Mouse (Mus musculus) layer of hippocampus, postnatal 36 days (tissue): ENCODE data around the gene Sltm. TPM values are rescaled to one million over a fixed set of nuclear protein-coding genes. Genes with fewer than 3 reads are reported as not detected.
"Not testable (repeated sequence)": the region's sequence is repeated elsewhere in the genome, so short reads cannot be mapped to it uniquely, and the experiment has no call there.

Experiments
- DNase-seq, 2 experiments: peaks; one replicate each; pipeline ENCODE4 v3.0.0; 2022
- total RNA-seq, 2 experiments: library from RNA; stranded (reverse); gene quantifications; 2 replicates each; pipeline ENCODE4 v1.2.3; 2021

The Sltm gene
- total RNA-seq, 2 experiments from 2014 or later, result 52.0 to 57.4 TPM

DNA sequence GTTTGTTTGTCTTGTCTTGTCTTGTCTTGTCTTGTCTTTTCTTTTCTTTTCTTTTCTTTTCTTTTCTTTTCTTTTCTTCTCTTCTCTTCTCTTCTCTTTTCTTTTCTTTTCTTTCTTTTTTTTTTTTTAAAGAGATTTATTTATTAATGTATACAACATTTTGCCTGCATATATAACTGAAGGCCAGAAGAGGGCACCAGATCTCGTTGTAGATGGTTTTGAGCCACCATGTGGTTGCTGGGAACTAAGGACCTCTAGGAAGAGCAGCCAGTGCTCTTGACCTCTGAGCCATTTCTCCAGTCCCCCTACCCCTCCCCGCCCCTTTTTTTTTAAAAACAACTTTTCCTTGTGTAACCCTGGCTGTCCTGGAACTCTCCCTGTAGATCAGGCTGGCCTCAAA is 9.7 kb downstream of the Sltm start:
- DNase-seq, result not testable (repeated sequence)

DNA sequence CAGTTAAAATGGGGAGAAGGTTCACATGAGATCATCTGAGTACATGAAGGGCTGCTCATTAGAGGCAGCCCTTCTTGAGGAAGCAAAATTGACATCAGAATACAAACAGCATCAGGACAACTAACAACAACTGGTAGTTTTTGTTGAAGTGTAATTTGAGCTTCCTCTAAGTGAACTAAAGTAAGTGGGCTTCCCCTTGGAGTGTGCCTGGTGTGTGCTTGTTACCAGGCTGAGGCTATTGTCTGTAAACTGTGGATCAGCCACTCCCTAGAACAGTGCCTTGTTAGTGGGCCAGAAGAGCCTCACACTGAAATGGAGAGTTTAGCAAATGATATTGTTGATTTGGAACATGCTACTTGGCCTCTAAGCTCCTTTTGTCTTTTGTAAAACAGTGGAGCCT is 12.9 kb downstream of the Sltm start:
- DNase-seq, result no peak

GRCm38 (mm10) chr9:70556796-70557195 is 14.2 kb downstream of the Sltm start:
- DNase-seq, result no peak

- DNase-seq, result no peak
These were observed 20.3 kb downstream of the Sltm start for GRCm38 (mm10) chr9:70562825-70563224.

GRCm38 (mm10) chr9:70567651-70568050 is 25.1 kb downstream of the Sltm start:
- no peak for DNase-seq

GRCm38 (mm10) chr9:70570351-70570750 is 27.8 kb downstream of the Sltm start:
- DNase-seq, result no peak

GRCm38 (mm10) chr9:70578123-70578522 is 35.6 kb downstream of the Sltm start:
- DNase-seq, result no peak

DNA sequence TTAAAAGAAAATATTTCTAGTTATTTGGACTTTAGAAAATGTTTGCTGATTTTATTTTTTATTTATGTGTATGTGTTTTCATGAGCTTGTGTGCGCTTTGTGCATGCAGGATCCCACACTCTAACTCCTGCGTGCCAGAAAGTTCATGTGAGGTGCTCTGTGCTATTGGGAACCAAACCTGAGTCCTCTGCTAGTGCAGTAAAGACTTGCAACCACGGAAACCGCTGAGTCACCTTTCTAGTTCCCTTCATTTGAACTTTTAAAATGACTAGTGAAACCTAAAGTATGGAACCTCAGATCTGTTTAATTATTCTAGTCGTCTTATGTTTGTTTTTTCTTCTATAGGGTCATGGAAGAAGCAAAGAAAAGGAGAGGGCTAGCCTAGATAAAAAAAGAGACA is 38.4 kb downstream of the Sltm start:
- no peak for DNase-seq

GRCm38 (mm10) chr9:70584641-70585040 is 42.1 kb downstream of the Sltm start:
- no peak for DNase-seq

GRCm38 (mm10) chr9:70585172-70585571 is 42.6 kb downstream of the Sltm start:
- DNase-seq, result no peak

DNA sequence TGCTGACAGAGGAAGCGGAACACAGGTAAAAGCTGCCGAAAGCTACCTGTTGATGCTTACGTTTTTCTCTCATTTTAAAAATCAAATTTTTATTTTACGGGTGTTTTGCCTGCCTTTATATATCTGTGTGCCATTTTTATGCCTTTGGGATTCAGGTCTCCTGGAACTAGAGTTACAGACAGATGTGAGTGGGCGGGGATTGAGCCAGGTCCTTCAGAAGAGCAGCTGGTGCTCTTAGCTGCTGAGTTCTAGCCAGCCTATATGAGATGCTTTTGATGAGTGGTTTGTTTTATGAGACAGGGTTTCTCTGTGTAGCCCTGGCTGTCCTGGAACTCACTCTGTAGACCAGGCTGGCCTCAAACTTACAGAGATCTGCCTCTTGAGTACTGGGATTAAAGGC is 44.6 kb downstream of the Sltm start:
- no peak for DNase-seq

GRCm38 (mm10) chr9:70590775-70591174 is 48.2 kb downstream of the Sltm start:
- no peak for DNase-seq

DNA sequence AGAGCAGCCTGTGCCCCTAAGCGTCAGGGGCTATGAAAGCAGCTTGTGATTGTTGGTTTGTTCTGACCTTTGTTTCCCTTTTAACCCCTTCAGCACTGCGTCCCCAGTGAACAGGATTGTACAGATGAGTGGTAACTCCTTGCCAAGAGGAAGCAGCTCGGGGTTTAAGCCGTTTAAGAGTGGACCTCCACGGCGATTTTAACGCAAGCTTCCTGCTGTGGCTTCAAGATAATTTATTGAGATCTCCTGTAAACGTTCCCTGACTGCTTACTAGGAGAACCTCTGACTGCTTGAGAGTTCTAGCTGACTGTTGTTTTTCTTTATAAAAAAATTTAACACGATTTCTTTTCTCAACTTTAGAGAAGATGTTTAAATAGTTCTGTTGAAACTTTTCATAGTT is 48.9 kb downstream of the Sltm start:
- DNase-seq, result no peak

DNA sequence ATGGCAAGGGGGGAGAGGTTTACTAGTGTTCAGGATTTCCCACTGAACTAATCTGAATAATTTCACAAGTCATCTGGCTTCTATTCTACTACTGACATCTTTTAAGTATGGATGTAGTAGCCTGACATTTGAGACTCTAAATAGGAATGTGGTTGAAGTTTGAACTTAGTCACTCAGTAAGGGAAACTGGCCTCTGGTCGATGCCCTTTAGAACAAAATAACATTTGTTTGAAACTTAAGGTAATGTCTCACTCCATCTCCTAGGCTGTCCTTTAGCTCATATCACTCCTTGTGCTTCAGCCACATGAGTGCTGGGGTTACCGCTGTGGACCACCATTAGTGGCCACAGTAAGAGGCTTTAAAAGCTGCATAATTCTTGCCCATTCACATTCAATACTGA is 55.7 kb downstream of the Sltm start:
- DNase-seq, result no peak

GRCm38 (mm10) chr9:70602186-70602845 is 59.8 kb downstream of the Sltm start:
- DNase-seq, result no peak

DNA sequence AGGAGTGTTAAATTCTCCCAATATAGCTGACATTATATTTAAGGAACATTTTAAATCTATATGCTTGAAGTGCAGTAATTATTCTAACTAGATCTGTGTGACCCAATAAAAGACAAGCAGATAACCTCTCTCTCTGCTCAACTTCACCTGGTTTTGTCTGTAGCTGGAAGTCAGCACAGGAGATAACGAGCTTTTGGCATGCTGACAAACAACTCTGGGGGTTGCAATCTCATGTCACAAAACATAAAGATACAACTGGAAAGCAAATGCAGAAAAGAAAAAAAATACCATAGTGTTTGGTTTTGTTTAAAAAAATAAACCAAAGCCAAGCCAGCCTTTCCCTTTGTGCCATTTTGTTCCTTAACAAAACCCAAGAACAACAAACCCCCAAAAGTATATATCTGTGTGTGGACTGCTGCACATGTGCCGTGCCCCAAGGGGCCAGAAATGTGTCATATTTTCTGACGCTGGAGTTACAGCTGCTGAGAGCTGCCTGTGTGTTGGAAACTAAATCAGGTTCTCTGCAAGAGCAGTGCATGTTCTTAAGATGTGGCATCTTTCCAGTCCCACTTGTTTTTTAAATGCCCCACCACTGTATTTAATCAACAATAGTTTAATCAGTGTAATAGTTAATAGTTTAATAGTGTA is 68.6 kb downstream of the Sltm start:
- DNase-seq, result no peak

DNA sequence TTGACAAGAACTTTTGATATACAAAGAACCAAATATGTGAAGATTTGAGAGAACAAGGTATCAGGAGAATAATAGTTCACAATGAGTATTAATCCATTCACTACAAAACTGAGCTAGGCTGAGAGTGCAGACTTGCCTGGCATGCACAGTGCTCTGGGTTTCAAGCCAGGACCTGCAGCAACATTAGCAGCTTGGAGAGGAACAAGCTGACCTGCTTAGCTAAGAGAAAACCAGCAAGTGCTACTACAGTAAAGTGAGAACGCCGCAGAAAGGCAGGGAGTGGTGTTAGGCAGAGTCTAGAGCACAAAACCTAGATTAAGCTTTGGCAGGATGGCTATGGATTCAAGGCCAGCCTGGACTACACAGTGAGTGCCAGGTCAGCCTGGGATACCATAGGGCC is 87.2 kb downstream of the Sltm start:
- DNase-seq, result peak in 1 of 2 experiments; percentile 44

DNA sequence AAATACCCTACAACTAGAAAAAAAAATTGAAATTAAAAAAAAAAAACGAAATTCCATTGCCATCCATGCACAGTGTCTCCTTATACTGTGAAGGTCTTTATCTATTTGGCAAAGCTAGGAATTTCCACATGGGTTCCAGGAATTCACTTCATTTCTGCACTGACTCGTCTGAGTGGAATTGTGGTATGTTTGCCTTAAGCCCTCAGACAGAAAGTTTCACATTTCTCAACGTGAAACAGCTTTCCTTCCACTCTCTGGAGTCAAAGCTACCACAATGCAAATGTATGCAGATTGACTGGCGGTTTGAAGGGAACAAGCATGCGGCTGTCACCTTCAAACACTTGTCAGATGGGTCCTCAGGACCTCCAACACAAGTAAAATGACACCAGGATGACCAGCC is 89.1 kb downstream of the Sltm start:
- DNase-seq, result no peak

DNA sequence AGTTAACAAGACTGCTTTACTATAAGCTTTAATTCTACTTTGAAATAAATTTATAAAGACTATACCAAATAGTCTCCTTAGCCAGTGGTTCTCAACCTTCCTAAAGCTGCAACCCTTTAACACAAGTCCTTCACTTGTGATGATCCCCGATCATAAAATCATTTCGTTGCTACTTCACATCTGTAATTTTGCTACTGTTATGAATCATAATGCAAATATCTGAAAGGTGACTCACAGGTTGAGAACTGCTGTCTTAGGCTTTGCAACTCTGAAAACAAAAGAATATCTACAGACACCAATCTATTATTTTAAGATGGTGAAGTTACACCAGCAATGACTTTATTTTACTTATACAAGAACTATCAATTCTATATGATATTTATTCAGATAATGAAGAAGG is 94.2 kb downstream of the Sltm start:
- no peak for DNase-seq

Other genes with a start within 250 kb of the Sltm start
- gene Ccnb2, start 121.2 kb upstream of the Sltm start, total RNA-seq, result 1 to 10 TPM; 1.3 to 2.1 TPM
- 10 to 100 TPM; 41.6 to 43.8 TPM for gene Rnf111, start 39.0 kb upstream of the Sltm start, total RNA-seq
- gene Gm10642, start 113.5 kb downstream of the Sltm start, total RNA-seq, result 1 to 10 TPM in 1 of 2 experiments, under 1 TPM in 1; 0.62 to 1.2 TPM
- 10 to 100 TPM; 33.9 to 35.3 TPM for gene Mindy2, start 114.4 kb downstream of the Sltm start, total RNA-seq
- 10 to 100 TPM; 67.5 to 68.7 TPM for gene Adam10, start 136.2 kb downstream of the Sltm start, total RNA-seq